Mouse (Mus musculus) brown adipose tissue, adult 24 weeks (tissue): ENCODE measurements around the gene Tnip2. TPM values are rescaled to one million over a fixed set of nuclear protein-coding genes. Genes with fewer than 3 reads are reported as not detected.

Source experiments
- H3K27ac ChIP-seq: fragments of 200-500 bp; replicated peaks from 2 replicates; pipeline ENCODE4 v1.5.1; 2012; ENCODE audit warnings: low read depth, mild to moderate bottlenecking, low read length
- H3K4me1 ChIP-seq: fragments of 200-500 bp; 2 replicates; pipeline ENCODE4 v1.6.1; 2012; ENCODE audit warnings: low read length, mixed read lengths; ENCODE audit not compliant: control insufficient read depth, insufficient read depth, insufficient read length
- H3K4me3 ChIP-seq: fragments of 200-500 bp; 2 replicates; pipeline ENCODE4 v1.5.1; 2012; ENCODE audit warnings: low read depth, mild to moderate bottlenecking, low read length, moderate library complexity; ENCODE audit not compliant: insufficient read depth
- polyA plus RNA-seq: library from polyadenylated mRNA; stranded (reverse); fragments of >200 nt; gene quantifications from 2 replicates; pipeline ENCODE4 v1.2.4, GENCODE M21; 2012; ENCODE audit not compliant: missing spikeins, insufficient read depth, insufficient read length

Gene Tnip2
- 4.3 and 4.8 TPM in 2 replicates for polyA plus RNA-seq

DNA sequence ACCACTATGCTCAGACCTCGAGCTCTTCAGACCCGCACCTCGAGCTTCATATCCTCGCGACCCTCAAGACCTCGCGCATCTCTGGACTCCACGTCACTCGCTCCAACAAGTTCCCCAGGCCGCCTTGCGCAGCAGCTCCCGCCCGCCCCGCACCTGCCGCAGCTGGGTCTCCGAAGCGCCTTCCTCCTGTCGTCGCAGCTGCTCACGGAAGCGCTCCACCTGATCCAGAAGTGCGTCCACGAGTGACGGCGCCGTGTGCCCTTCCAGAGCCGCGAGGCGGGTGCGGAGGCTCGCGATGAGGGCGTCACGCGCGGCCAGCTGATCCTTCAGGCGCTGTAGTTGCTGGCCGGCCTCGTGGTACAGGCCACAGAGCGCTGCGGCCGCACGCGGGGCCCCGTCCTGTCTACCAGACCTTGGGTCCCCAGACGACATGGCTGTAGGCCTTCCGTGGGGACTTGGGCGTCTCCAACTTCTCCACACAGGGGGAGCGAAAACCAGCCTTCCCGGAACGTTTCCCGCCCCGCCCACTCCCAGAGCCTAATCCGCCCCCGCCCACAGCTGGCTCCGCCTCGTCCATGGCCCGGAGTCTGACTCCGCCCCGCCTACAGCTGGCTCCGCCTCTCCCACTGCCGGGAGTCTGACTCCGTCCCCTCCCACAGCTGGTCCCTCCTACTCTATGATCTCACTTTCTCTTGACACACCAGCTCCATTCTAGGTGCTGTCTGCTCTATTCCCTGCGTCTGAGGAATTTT is at the start of gene Tnip2:
Gene Tnip2, minus strand, starts transcription at position 526 of the 752 bp plus-strand sequence.
- Histone ChIP-seq H3K4me3 (peak within 1 kb of the TSS; percentile 88), H3K27ac (peak within 1 kb of the TSS; percentile 83), H3K4me1 (peaks cover 8% of the 10 kb centered on the region; the same call in 1 of the 2 replicates)

DNA sequence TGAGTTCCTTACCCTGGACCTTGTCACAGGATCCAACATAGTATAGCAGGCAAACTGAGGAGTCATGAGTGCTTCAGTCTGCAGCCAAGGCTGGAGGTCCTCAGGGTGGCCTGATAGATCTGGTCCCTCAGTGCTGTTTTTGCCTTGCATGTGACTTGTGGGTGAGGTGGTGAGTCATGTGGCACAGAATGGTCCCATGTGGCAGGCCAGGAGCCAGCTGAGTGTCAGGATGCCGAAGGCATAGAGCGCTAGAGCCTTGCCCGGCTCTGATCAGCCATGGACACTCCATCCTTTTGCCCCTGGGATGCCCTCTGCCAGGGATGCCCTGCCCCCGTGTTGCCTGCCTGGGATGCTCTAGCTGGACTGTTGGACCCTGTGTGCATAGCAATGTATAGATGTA is 38.0 kb upstream of the Tnip2 start:
- Histone ChIP-seq H3K4me3 (no peak overlapping the region), H3K4me1 (peaks cover 5% of the 10 kb centered on the region; the same call in 1 of the 2 replicates), H3K27ac (no peak overlapping the region)

DNA sequence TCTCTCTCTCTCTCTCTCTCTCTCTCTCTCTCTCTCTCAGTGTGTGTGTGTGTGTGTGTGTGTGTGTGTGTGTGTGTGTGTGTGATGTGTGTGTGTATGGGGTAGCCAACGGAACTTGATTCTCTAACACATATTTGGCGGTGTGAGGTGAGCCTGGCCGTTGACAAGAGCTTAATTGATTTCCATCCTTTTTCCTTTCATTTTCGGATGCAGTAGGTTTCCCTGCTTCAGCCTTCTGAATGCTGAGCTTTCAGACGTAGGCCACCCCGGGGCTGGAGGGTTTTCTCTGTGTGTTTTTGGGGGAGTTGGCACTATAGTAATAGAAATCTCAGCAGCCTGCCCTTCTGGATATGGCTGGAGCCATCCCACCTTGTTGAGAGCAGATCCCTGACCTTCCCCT is 36.5 kb upstream of the Tnip2 start:
- Histone ChIP-seq H3K4me3 (peak overlapping the region; percentile 63), H3K4me1 (peaks cover 5% of the 10 kb centered on the region; the same call in 1 of the 2 replicates), H3K27ac (no peak overlapping the region)

DNA sequence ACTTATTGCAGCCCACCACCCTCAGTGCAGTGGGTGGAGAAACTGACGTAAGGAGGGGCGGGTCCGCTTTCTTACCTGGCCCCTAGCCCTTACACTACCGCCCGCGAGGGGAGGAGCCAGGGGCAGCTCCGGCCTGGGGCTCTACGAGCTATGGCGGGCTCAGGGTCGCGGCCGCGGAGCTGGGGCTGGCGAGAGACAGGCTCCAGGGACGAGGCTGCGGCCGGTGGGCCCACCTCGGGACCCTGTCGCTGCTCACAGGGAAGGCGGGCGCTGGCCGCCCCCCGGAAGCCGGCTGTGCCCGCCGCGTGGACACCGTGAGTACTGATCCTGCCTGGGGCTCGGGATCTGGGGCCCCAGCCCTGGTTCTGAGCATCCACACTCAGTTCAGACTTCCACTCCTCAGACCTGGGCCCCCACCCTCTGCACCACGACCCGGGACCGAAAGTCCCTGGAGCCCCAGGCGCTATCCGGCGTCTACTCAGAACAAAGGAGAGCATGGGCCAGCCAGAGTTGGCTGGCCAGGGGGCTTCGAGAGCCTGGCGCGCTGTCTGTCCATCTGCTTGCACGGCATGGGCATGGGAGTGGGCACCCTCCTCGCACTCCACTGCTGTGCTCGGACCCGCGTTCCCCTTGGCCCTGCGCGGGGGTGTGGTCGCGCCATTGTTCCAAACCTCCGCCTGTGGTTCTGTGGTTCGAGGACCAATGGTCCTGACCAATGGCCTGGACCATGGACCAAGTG is 35.9 kb upstream of the Tnip2 start:
- Histone ChIP-seq H3K4me3 (peak overlapping the region; percentile 63), H3K27ac (no peak overlapping the region), H3K4me1 (peaks cover 5% of the 10 kb centered on the region; the same call in 1 of the 2 replicates)

DNA sequence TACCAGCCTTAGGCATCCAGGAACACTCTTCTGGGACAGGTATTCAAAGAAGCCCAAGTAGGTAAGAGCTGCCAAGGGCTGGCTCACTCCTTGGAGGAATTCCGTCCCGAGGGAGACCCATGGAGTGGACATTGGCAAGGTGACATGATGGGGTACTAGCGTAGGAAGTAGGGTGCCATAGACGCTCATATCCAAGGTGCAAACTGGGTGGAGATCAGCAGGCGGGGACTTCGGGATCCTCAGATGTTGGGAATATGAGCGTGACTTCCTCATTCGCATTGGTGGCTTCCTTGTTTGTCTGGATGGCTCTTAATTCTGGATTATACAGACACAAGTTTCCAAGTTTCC is 35.3 kb upstream of the Tnip2 start:
- peak overlapping the region; percentile 63 for H3K4me3 ChIP-seq
- peaks cover 5% of the 10 kb centered on the region; the same call in 1 of the 2 replicates for H3K4me1 ChIP-seq
- no peak overlapping the region for H3K27ac ChIP-seq

DNA sequence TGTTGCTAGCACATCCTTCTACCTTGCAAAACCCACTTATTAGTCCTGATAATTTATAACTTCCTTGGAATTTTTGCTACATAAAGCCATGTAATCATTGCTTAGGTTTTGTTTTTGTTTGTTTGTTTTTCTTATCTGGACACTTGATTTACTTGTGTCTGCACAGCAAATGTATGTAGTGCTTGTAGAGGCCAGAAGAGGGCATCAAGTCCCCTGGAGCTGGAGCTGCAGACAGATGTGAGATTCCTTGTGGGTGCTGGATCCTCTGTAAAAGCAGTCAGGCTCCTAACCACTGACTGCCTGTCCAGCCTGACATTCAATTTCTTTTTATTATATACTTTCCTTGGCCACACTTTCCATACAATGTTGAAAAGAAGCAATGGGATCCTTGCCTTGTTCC is 33.6 kb upstream of the Tnip2 start:
- no peak overlapping the region for H3K4me3 ChIP-seq
- H3K4me1 ChIP-seq = peaks cover 5% of the 10 kb centered on the region; the same call in 1 of the 2 replicates
- no peak overlapping the region for H3K27ac ChIP-seq

DNA sequence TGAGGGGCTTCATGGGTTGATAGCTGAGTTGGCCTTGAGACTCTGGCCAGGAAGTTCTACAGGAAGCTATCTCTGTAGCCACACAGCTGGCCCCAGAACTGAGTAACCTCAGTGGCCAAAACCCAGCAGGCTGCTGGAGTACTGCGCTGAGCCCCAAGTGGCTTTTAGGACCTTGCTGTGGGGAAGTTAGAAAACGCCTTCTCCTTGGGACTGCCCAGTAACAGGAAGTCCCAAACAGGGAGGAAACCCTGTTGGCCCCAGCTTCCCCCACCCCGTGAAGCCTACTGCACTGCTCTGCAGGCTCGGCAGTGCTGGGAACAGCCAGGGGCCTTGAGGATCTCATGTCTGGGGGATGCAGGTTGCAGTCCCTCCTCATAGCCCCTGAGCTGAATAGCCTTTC is 29.3 kb upstream of the Tnip2 start:
- Histone ChIP-seq H3K27ac (peak overlapping the region; percentile 64), H3K4me1 (no peaks in the 10 kb centered on the region), H3K4me3 (peak overlapping the region; percentile 51)

DNA sequence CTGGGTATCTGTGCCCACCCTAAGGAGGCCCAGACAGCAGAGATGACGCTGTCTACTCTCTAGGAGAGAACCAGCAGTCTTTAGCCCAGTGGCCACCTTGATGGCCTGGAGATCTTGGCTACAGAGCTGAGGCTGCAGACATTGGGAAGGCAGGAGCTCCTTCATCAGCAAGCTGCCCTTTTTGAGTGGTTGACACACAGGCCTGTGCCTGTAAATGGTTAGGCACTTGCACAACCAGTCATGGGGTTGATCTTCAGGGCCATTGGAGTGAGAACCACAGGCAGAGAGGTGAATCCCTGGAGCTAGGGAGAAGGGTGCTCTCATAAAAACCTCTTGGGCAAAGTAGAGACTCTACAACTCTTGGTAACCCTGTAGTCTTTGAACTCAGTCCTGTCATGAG is 28.4 kb upstream of the Tnip2 start:
- Histone ChIP-seq H3K27ac (no peak overlapping the region), H3K4me3 (no peak overlapping the region), H3K4me1 (no peaks in the 10 kb centered on the region)

DNA sequence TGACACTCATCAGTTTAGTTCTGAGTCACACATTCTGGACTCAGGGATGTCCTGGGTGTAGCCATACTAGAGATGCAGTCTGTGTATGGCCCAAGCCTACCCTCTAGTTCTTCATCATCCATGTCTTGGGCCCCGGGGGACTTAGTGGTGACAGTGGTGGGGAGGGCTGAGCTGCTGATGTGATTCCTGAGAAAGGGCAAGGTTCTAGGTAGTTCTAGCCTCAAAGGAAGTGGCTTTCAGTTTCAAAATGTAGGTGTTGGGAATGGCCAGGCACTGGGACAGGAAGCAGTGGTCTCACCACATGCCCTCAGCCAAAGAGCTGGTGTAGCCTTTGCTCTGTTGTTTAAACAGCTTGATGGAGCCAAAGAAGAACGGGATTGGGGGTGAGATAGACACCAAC is 25.3 kb upstream of the Tnip2 start:
- no peak overlapping the region for H3K4me3 ChIP-seq
- H3K27ac ChIP-seq = no peak overlapping the region
- H3K4me1 ChIP-seq = peaks cover 5% of the 10 kb centered on the region

DNA sequence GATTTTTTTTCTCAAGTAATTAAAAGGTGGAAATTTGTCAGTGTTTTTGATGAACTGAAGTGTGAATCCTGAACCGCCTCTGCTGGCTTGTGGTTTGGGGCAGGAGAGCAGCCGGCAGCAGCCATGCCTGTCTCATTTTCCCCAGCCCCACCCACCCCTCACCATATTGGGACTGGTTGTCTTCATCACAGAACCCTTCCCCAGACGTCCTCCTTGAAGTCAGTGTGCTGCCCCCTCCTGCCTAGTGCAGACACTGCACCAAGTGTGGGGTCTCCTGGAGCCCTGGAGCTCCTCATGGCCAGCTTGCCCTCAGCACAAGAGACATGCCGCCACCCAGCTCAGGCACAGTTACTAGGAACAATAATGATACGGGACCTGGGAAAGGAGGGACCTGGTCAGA is 24.7 kb upstream of the Tnip2 start:
- peaks cover 5% of the 10 kb centered on the region for H3K4me1 ChIP-seq
- H3K27ac ChIP-seq = no peak overlapping the region
- no peak overlapping the region for H3K4me3 ChIP-seq

DNA sequence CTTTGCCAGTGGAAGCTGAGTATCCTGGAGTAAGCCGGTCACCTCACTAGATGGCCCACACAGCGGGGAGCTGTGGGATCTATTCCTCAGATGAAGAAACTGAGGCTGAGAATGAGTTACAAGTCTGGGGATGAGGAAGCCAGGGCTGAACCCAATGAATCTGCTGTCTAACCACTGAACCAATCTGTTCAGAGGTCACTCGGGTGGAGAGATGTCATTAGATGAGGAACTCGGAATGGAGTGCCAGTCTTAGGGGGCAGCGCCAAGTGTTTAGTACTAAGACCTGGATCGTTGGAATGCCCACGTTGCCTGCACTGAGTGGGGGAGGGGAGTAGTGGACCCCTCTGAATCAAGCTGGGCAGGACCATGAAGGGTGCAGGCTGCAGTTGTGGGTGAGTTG is 24.3 kb upstream of the Tnip2 start:
- Histone ChIP-seq H3K4me3 (no peak overlapping the region), H3K27ac (peak overlapping the region; percentile 23; the same call in 1 of the 2 replicates), H3K4me1 (peaks cover 5% of the 10 kb centered on the region)

DNA sequence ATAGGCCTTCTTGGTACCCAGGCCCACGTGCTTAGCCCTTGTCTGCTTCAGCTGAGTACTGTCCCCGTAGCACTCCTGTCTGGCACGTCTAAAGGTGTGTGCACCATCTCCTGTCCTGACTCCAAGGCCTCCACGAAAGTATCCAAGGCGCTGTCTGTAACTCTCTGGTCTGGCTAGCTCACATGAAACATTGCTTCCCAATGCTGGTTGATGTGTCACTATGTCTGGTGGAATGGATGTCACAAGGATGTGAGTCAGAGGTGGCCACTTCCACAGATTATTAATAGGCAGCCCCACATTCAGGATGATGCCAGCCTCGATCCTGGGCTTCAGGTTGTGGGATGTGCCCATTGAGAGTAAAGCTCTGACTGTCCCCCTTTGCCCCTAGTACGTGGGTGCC is 22.0 kb upstream of the Tnip2 start:
- Histone ChIP-seq H3K4me3 (no peak overlapping the region), H3K4me1 (peaks cover 8% of the 10 kb centered on the region), H3K27ac (peak overlapping the region; percentile 78)

DNA sequence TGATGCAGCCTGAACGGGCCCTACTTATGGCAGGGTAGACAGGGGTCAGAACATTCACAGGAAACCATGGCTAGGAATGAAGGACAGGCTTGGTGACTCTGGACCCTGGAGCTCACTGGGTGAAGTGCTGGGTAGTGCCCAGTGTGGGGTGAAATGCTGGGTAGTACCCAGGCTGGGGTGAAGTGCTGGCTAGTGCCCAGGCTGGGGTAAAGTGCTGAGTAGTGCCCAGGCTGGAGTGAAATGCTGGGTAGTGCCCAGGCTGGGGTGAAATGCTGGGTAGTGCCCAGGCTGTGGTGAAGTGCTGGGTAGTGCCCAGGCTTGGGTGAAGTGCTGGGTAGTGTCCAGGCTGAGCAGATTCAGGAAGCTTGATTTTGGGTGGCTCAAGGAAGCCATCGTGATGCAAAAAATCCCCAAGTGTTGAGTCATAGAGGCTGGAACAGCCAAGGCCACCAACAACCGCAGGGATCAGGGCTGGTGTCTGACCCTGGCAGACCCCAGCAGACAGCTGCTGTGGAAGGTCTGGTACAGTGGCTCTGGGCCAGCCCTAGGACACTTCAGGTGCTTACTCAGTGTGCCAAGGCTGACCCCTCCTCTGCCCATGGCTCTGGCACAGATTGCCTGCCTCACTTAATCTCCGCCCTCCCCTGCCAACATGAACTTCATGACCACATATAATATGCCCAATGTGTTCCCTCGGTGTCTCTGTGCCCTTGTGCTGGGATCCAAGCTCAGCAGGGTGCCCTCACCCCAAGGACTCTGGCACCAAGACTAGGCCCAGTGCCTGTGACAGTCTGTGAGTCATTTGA is 21.2 kb upstream of the Tnip2 start:
- Histone ChIP-seq H3K4me1 (peaks cover 11% of the 10 kb centered on the region), H3K27ac (peak overlapping the region; percentile 78), H3K4me3 (no peak overlapping the region)

DNA sequence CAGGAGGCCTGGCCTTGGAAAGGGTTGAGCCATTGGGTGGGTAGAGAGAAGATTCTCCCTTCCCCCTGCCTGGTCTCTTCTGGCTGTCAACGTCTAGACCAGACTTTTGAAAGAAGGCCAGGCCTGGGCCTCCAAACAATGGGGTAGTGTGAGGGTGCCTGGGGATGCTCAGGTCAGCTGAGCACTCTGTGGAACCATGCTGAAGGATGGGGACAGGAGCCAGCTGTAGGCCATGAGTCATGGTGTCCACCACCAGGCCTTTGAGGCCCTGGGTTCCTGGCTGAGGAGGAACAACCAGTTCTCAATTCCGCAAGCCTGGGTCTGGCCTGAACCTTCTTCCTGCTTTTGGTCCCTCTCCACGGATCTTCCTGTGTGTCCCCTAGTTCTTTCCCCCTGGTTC is 20.0 kb upstream of the Tnip2 start:
- Histone ChIP-seq H3K27ac (peak overlapping the region; percentile 77), H3K4me3 (no peak overlapping the region), H3K4me1 (peaks cover 11% of the 10 kb centered on the region)

DNA sequence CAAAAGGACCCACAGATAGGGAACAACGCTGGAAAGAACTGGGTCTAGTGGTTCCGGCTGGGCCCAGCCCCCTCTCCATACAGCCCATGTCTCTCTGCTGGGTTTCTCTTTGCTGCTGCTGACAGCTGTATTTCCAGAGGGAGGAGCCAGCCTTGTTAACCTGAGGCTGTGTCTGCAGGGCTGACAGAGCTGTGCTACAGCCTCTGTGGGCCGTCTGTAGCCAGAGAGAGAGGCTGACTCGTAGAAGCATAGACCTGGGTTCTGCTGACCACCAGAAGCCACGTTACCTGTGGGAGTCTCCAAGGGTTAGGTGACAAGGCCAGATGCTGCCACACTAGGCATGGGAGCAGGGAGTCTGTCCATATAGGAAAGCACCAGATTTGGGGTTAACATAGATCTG is 19.3 kb upstream of the Tnip2 start:
- Histone ChIP-seq H3K27ac (peak overlapping the region; percentile 31; the same call in 1 of the 2 replicates), H3K4me3 (no peak overlapping the region), H3K4me1 (peaks cover 16% of the 10 kb centered on the region)
